Mouse (Mus musculus) forelimb bud, embryonic 11.5 days (tissue): ENCODE measurements around the gene Zfp69.

Source experiments
- DNase-seq: peaks from one replicate; pipeline ENCODE4 v3.0.0-alpha.2; 2012; ENCODE audit warnings: low read depth, low spot score

The Zfp69 gene

DNA sequence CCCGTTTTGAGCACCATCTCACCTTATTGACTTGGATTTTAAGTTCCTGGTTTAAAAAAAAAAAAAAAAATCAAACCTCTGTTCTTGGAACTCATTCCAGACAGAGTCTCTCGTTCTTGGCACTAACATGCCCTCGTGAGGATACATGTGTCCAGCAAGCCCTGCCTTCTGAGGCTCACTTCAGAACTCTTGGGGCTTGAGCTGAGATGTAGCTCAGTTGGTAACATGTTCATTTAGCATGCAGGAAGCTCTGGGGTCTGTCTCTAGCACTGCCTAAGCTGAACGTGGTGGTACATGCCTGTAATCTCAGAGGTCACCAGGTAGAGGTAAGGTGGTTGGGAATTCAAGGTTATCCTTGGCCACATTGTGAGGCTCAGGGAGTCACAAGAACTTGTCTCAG, 65.4 kb downstream of the Zfp69 start:
- DNase-seq: no peak

- peak; percentile 60 for DNase-seq
Observed at GRCm38 (mm10) chr4:120885208-120886120, 66.0 kb downstream of the Zfp69 start.

DNA sequence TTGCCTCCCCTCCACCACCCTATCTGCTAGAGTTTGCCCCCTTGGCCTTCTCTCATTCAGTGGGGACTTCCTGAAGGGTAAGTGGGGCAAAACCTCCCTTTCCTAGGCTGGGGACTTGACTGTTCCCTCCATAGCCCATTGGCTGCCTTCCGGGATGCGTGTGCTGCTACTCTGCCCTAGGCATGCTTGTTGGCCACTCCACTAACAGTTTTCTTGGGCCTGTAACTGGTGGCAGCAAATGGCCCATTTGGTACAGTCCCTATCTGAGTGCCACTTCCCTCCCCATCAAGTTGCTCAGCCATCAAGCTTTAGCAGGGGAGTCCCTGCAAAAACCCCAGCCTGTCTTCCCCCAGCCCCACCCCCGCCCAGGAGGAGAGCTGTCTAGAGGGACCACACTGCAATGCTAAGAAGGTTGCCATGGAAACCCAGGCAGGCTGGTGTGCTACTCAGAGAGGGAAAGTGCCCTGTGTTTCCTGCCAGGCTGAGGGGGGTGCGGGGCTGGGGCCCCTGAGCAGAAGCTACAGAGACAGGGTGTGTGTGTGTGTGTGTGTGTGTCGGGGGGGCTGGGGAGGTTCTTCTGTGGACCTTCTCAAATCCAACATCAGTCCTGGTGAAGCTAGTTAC, 69.4 kb downstream of the Zfp69 start:
- DNase-seq: no peak

GRCm38 (mm10) chr4:120880731-120881432, 70.6 kb downstream of the Zfp69 start:
- DNase-seq: no peak
